Mouse (Mus musculus) MEL (cell line): ENCODE measurements at regions not wholly inside any gene's neighbourhood (a gene's known extent, or its start where the extent isn't known, plus 50 kb on each side); places are given as distances from the start of the nearest gene placed in this dataset.

Experiments used
- DNase-seq: peaks from one replicate; pipeline ENCODE4 v3.0.0; 2011; ENCODE audit warnings: low read depth, low spot score
- H3K27ac ChIP-seq: 2 replicates; pipeline ENCODE4 v1.5.1; 2012; ENCODE audit warnings: low read depth, mild to moderate bottlenecking, control low read depth, low read length, moderate library complexity; ENCODE audit not compliant: control insufficient read depth
- H3K27me3 ChIP-seq, 2 experiments: fragments of 150-350 bp in 1 of 2; sonication (generic) in 1 of 2; 2 replicates each; pipeline ENCODE4 v1.6.1; 2012; ENCODE audit warnings: low read length in 2 of 2, mild to moderate bottlenecking in 2 of 2, improper control_type of control experiment in 1 of 2, moderate library complexity in 1 of 2; ENCODE audit not compliant: insufficient read depth in 2 of 2, control insufficient read depth in 1 of 2
- H3K36me3 ChIP-seq, 2 experiments: 2 replicates each; pipeline ENCODE4 v1.6.1; 2012 to 2014; ENCODE audit warnings: low read length in 2 of 2, improper control_type of control experiment in 1 of 2, inconsistent platforms in 1 of 2, mild to moderate bottlenecking in 1 of 2; ENCODE audit not compliant: insufficient read depth in 2 of 2, control insufficient read depth in 1 of 2
- H3K4me1 ChIP-seq, 2 experiments: fragments of 150-350 bp in 1 of 2; sonication (generic) in 1 of 2; 2 replicates each; pipeline ENCODE4 v1.6.1; 2012; ENCODE audit warnings: low read length in 2 of 2, improper control_type of control experiment in 1 of 2, mild to moderate bottlenecking in 1 of 2; ENCODE audit not compliant: insufficient read depth in 2 of 2, control insufficient read depth in 1 of 2
- H3K4me3 ChIP-seq, 2 experiments: fragments of 150-350 bp in 1 of 2; sonication (generic) in 1 of 2; 2 replicates each; pipeline ENCODE4 v1.5.1; 2012; ENCODE audit warnings: low read depth in 2 of 2, low read length in 2 of 2, mild to moderate bottlenecking in 2 of 2, moderate library complexity in 2 of 2, control low read depth in 1 of 2, improper control_type of control experiment in 1 of 2; ENCODE audit not compliant: control insufficient read depth in 1 of 2, insufficient read depth in 1 of 2
- H3K79me2 ChIP-seq: 2 replicates; pipeline ENCODE4 v1.6.1; 2012; ENCODE audit warnings: mild to moderate bottlenecking, low read length, moderate library complexity; ENCODE audit not compliant: control insufficient read depth, poor library complexity, insufficient read depth
- H3K9ac ChIP-seq: 2 replicates; pipeline ENCODE4 v1.6.1; 2012; ENCODE audit warnings: low read depth, mild to moderate bottlenecking, control low read depth, low read length, moderate library complexity; ENCODE audit not compliant: control insufficient read depth, poor library complexity, severe bottlenecking
- H3K9me3 ChIP-seq: fragments of 150-350 bp; sonication (generic); replicated peaks from 2 replicates; pipeline ENCODE4 v1.6.1; 2012; ENCODE audit warnings: mild to moderate bottlenecking, low read length, improper control_type of control experiment, moderate library complexity; ENCODE audit not compliant: insufficient read depth
- CHD1 ChIP-seq: IDR thresholded peaks from 2 replicates; pipeline ENCODE4 v1.6.1; 2012; ENCODE audit warnings: low read depth, mild to moderate bottlenecking, inconsistent platforms, low read length, improper control_type of control experiment
- CTCF ChIP-seq, 3 experiments: IDR thresholded peaks in 2 of 3; conservative IDR thresholded peaks in 1 of 3; 2 replicates each; pipeline ENCODE4 v1.5.1; 2011 to 2012; ENCODE audit warnings: low read length in 3 of 3, low read depth in 2 of 3, mild to moderate bottlenecking in 2 of 3, improper control_type of control experiment in 1 of 3, inconsistent platforms in 1 of 3, mixed read lengths in 1 of 3, moderate library complexity in 1 of 3; ENCODE audit not compliant: control insufficient read depth in 1 of 3, insufficient read depth in 1 of 3, poor library complexity in 1 of 3, severe bottlenecking in 1 of 3
- ELF1 ChIP-seq: IDR thresholded peaks from 2 replicates; pipeline ENCODE4 v1.6.1; 2014; ENCODE audit warnings: low read depth, mild to moderate bottlenecking, inconsistent platforms, low read length, improper control_type of control experiment, moderate library complexity
- MAFK ChIP-seq: IDR thresholded peaks from 2 replicates; pipeline ENCODE4 v1.6.1; 2011; ENCODE audit warnings: low read depth, mild to moderate bottlenecking, low read length, improper control_type of control experiment, borderline replicate concordance
- MAX ChIP-seq: IDR thresholded peaks from 2 replicates; pipeline ENCODE4 v1.6.1; 2011; ENCODE audit warnings: low read length, improper control_type of control experiment
- MAZ ChIP-seq: IDR thresholded peaks from 2 replicates; pipeline ENCODE4 v1.6.1; 2012; ENCODE audit warnings: low read depth, mild to moderate bottlenecking, inconsistent platforms, low read length, improper control_type of control experiment
- MXI1 ChIP-seq: IDR thresholded peaks from 2 replicates; pipeline ENCODE4 v1.6.1; 2011; ENCODE audit warnings: mild to moderate bottlenecking, low read depth, low read length, improper control_type of control experiment
- POLR2A ChIP-seq, 2 experiments: IDR thresholded peaks; 2 replicates each; pipeline ENCODE4 v1.6.1; 2011 to 2012; ENCODE audit warnings: low read length in 2 of 2, mild to moderate bottlenecking in 2 of 2, control low read depth in 1 of 2, improper control_type of control experiment in 1 of 2, low read depth in 1 of 2, moderate library complexity in 1 of 2; ENCODE audit not compliant: control insufficient read depth in 1 of 2, insufficient read depth in 1 of 2, poor library complexity in 1 of 2
- RAD21 ChIP-seq: IDR thresholded peaks from 2 replicates; pipeline ENCODE4 v1.6.1; 2011; ENCODE audit warnings: mild to moderate bottlenecking, low read depth, low read length, improper control_type of control experiment
- TAL1 ChIP-seq: IDR thresholded peaks from 2 replicates; pipeline ENCODE4 v1.6.1; 2012; ENCODE audit warnings: mild to moderate bottlenecking, inconsistent platforms, low read length, moderate library complexity, mixed read lengths
- TCF12 ChIP-seq: IDR thresholded peaks from 2 replicates; pipeline ENCODE4 v1.6.1; 2014; ENCODE audit warnings: low read depth, mild to moderate bottlenecking, inconsistent platforms, low read length, improper control_type of control experiment, moderate library complexity
- UBTF ChIP-seq: IDR thresholded peaks from 2 replicates; pipeline ENCODE4 v1.6.1; 2012; ENCODE audit warnings: low read depth, mild to moderate bottlenecking, inconsistent platforms, low read length, improper control_type of control experiment, moderate library complexity, borderline replicate concordance; ENCODE audit not compliant: insufficient read depth
- USF1 ChIP-seq: IDR thresholded peaks from 2 replicates; pipeline ENCODE4 v1.6.1; 2014; ENCODE audit warnings: low read depth, mild to moderate bottlenecking, inconsistent platforms, low read length, improper control_type of control experiment, moderate library complexity

- Histone ChIP-seq H3K36me3 (peaks cover 0 to 57% of the 10 kb centered on the region in 2 experiments; a peak in 2 of 4 replicates), H3K9me3 (no peaks in the 10 kb centered on the region), H3K4me3 (no peak overlapping the region; a peak in 1 of 4 replicates), H3K27me3 (no peaks in the 10 kb centered on the region), H3K9ac (no peak overlapping the region; the same call in 1 of the 2 replicates), H3K4me1 (peaks cover 26 to 44% of the 10 kb centered on the region in 2 experiments), H3K27ac (peak overlapping the region; percentile 12; the same call in 1 of the 2 replicates), H3K79me2 (peaks cover 6% of the 10 kb centered on the region; the same call in 1 of the 2 replicates)
- TF ChIP-seq MAZ: no peak
- TF ChIP-seq TAL1: no peak
- 0 out of 4 replicates have a peak, but pooled peaks of 1 of the 2 experiments have one; percentile 30 for TF ChIP-seq POLR2A (IDR thresholded peaks at IDR 0.05; ENCODE audit: control insufficient read depth in 1 of 2, insufficient read depth in 1 of 2, low read depth in 1 of 2, low read length in 2 of 2, poor library complexity in 1 of 2)
- DNase-seq: peak; percentile 22
These were observed 102.0 kb upstream of the Max start for GRCm38 (mm10) chr12:77064048-77064447.

GRCm38 (mm10) chr12:77061562-77061847 is 99.5 kb upstream of the Max start:
- H3K79me2 ChIP-seq: peaks cover 6% of the 10 kb centered on the region; the same call in 1 of the 2 replicates
- H3K27me3 ChIP-seq: no peaks in the 10 kb centered on the region
- H3K4me1 ChIP-seq: peaks cover 35 to 56% of the 10 kb centered on the region in 2 experiments
- no peak for DNase-seq
- peak overlapping the region; percentile 81; the same call in 1 of the 2 replicates for H3K9ac ChIP-seq
- H3K4me3 ChIP-seq: no peak overlapping the region
- no peaks in the 10 kb centered on the region for H3K9me3 ChIP-seq
- peak overlapping the region; percentile 99 for H3K27ac ChIP-seq
- H3K36me3 ChIP-seq: peaks cover 0 to 60% of the 10 kb centered on the region in 2 experiments; a peak in 2 of 4 replicates
- TF ChIP-seq RAD21: no peak
- TF ChIP-seq MAX: no peak
- no peak for TF ChIP-seq TCF12
- no peak for TF ChIP-seq MAFK
- TF ChIP-seq UBTF: no peak
- TF ChIP-seq CTCF (IDR thresholded peaks at IDR 0.05 in 2 of 3, conservative IDR thresholded peaks at IDR 0.05 in 1 of 3; ENCODE audit: control insufficient read depth in 1 of 3, insufficient read depth in 1 of 3, low read depth in 2 of 3, low read length in 3 of 3, poor library complexity in 1 of 3, severe bottlenecking in 1 of 3): no peak
- no peak for TF ChIP-seq ELF1
- no peak for TF ChIP-seq TAL1
- no peak for TF ChIP-seq USF1
- TF ChIP-seq MXI1: no peak
- TF ChIP-seq POLR2A (IDR thresholded peaks at IDR 0.05; ENCODE audit: control insufficient read depth in 1 of 2, insufficient read depth in 1 of 2, low read depth in 1 of 2, low read length in 2 of 2, poor library complexity in 1 of 2): no peak
- no peak for TF ChIP-seq CHD1
